Mouse (Mus musculus) forebrain, postnatal 0 days (tissue): ENCODE measurements around the gene Gpr63. TPM values are rescaled to one million over a fixed set of nuclear protein-coding genes. Genes with fewer than 3 reads are reported as not detected.
"Not testable (repeated sequence)": the region's sequence is repeated elsewhere in the genome, so short reads cannot be mapped to it uniquely, and the experiment has no call there.

Experiments
- ATAC-seq: fragments of 200-750 bp; cut with Nextera tagmentation; 2 replicates; pipeline ENCODE4 v1.8.0; 2017; ENCODE audit warnings: mild to moderate bottlenecking, moderate library complexity
- DNase-seq: peaks from one replicate; pipeline ENCODE4 v3.0.0-alpha.2; 2015
- H3K27ac ChIP-seq: fragments of 300-500 bp; sonication (generic); 2 replicates; pipeline ENCODE4 v1.5.1; 2014; ENCODE audit warnings: low read depth, mild to moderate bottlenecking, antibody characterized with exemption, low read length, moderate library complexity, mixed read lengths
- H3K27me3 ChIP-seq: fragments of 300-500 bp; sonication (generic); 2 replicates; pipeline ENCODE4 v1.6.1; 2014; ENCODE audit warnings: mild to moderate bottlenecking, low read length, mixed read lengths; ENCODE audit not compliant: insufficient read depth
- H3K36me3 ChIP-seq: fragments of 300-500 bp; sonication (generic); 2 replicates; pipeline ENCODE4 v1.6.1; 2014; ENCODE audit warnings: mild to moderate bottlenecking, moderate library complexity; ENCODE audit not compliant: insufficient read depth
- H3K4me1 ChIP-seq: fragments of 300-500 bp; sonication (generic); 2 replicates; pipeline ENCODE4 v1.6.1; 2014; ENCODE audit warnings: antibody characterized with exemption; ENCODE audit not compliant: insufficient read depth
- H3K4me2 ChIP-seq: fragments of 300-500 bp; sonication (generic); 2 replicates; pipeline ENCODE4 v1.6.1; 2014; ENCODE audit warnings: low read depth, mild to moderate bottlenecking, moderate library complexity
- H3K4me3 ChIP-seq: fragments of 300-500 bp; sonication (generic); 2 replicates; pipeline ENCODE4 v1.5.1; 2014; ENCODE audit warnings: low read depth, low read length, mixed read lengths
- H3K9ac ChIP-seq: fragments of 300-500 bp; sonication (generic); 2 replicates; pipeline ENCODE4 v1.6.1; 2014; ENCODE audit warnings: mild to moderate bottlenecking
- H3K9me3 ChIP-seq: fragments of 300-500 bp; sonication (generic); 2 replicates; pipeline ENCODE4 v1.6.1; 2016; ENCODE audit warnings: low read length
- CTCF ChIP-seq: sonication (generic); IDR thresholded peaks from 2 replicates; pipeline ENCODE4 v1.5.1; 2016; ENCODE audit warnings: antibody characterized with exemption, control low read depth, low read depth
- WGBS: fragments of 180-500 bp; shearing (Covaris S2); extraction: QIAGEN DNeasy Blood & Tissue Kit; methylation state at CpG from one replicate; pipeline ENCODE4 v1.1.7; 2014; 5-methylcytosine and 5-hydroxymethylcytosine counted together
- polyA plus RNA-seq: library from polyadenylated mRNA; unstranded; fragments of >200 nt; fragmentation: Nextera tagmentation; extraction: Ambion mirVana; gene quantifications from 2 replicates; pipeline ENCODE4 v1.2.1, GENCODE M21; 2015
- total RNA-seq: library from RNA; depleted of rRNA; stranded (reverse); fragments of >200 nt; gene quantifications from 2 replicates; pipeline ENCODE4 v1.2.3, GENCODE M21; 2014; rRNA removed

The Gpr63 gene
- total and polyA plus RNA-seq, 2 experiments from 2014 or later: 2.4 to 3.0 TPM

DNA sequence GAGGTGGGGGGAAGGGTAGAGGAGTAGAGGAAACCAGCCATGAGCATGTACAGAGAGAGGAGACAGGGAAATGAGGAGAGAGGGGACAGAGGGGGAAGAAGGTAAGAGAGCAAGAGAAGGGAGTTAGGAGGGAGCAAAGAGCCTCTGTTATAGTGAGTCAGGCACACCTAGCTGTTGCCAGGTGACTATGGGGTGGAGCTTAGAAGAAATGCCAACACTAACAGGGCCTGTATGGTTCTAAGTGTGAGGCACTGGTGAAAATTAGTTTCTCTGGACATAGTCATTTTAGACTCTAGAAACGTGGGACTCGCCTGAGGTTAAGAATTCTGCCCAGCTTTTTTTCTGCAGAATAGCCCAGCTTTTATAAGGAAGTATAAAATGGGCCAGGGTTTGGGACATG is 71.1 kb downstream of the Gpr63 start:
- H3K9ac ChIP-seq: no peak overlapping the region
- H3K27ac ChIP-seq: no peak overlapping the region
- 0 out of 2 replicates have a peak, but pooled peaks cover 3% of the 10 kb centered on the region for H3K9me3 ChIP-seq
- no peaks in the 10 kb centered on the region for H3K27me3 ChIP-seq
- H3K4me1 ChIP-seq: no peaks in the 10 kb centered on the region
- no peak for ATAC-seq
- 87% methylated on average over 2 of the region's 2 CpGs for WGBS
- no peak for TF ChIP-seq CTCF
- H3K4me2 ChIP-seq: no peak overlapping the region
- no peak overlapping the region for H3K4me3 ChIP-seq
- H3K36me3 ChIP-seq: no peaks in the 10 kb centered on the region
- no peak for DNase-seq

DNA sequence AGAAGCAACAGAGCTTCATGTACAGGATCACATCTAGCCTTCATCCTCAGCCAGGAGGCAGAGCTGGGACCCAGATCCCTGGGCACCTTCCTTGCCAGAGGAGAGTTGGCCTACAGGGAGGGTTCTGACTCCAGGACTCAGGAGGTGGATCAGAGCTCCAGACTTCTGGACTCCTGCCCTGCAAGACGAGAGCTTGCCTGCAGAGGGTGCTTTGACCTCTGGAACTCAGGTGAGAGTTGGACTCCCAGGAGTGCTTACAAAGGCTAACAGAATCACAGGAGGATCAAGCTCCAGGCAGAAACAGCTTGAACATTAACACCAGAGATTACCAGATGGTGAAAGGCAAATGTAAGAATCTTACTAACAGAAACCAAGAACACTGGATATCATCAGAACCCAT is 89.3 kb downstream of the Gpr63 start:
- H3K4me1 ChIP-seq, H3K36me3 ChIP-seq, H3K9ac ChIP-seq, DNase-seq, H3K27me3 ChIP-seq, H3K27ac ChIP-seq, H3K4me3 ChIP-seq, H3K4me2 ChIP-seq, H3K9me3 ChIP-seq, ATAC-seq: not testable (repeated sequence)
- 62% methylated on average over 1 of the region's 1 CpGs for WGBS

Other genes with a start within 250 kb of the Gpr63 start
- gene Klhl32, start 115.3 kb upstream of the Gpr63 start, total RNA-seq: 18.8 and 20.5 TPM in 2 replicates
- gene Klhl32, start 115.3 kb upstream of the Gpr63 start, polyA plus RNA-seq: 18.9 and 29.6 TPM in 2 replicates
- gene Ndufaf4, start 68.3 kb upstream of the Gpr63 start, total RNA-seq: 27.5 and 29.3 TPM in 2 replicates
- 71.1 and 76.2 TPM in 2 replicates for gene Ndufaf4, start 68.3 kb upstream of the Gpr63 start, polyA plus RNA-seq